Mouse (Mus musculus) CH12.LX (cell line): ENCODE results near the gene Myom1. TPM values are rescaled to one million over a fixed set of nuclear protein-coding genes. Genes with fewer than 3 reads are reported as not detected.

ENCODE experiments used
- DNase-seq: peaks from one replicate; pipeline ENCODE4 v3.0.0-alpha.2; 2013; ENCODE audit errors: extremely low read depth
- H3K27ac ChIP-seq: 2 replicates; pipeline ENCODE4 v1.5.1; 2012; ENCODE audit warnings: low read depth, mild to moderate bottlenecking, control low read depth, moderate library complexity; ENCODE audit not compliant: insufficient read depth
- H3K27me3 ChIP-seq: replicated peaks from 2 replicates; pipeline ENCODE3; 2012; ENCODE audit warnings: inconsistent platforms
- H3K36me3 ChIP-seq, 2 experiments: replicated peaks in 1 of 2; 2 replicates each; pipeline versions ENCODE3 to v1.6.1; 2012; ENCODE audit warnings: inconsistent platforms in 1 of 2, low read length in 1 of 2, mild to moderate bottlenecking in 1 of 2, mixed read lengths in 1 of 2, moderate library complexity in 1 of 2; ENCODE audit not compliant: control insufficient read depth in 1 of 2, insufficient read depth in 1 of 2
- H3K4me1 ChIP-seq, 2 experiments: 2 replicates each; pipeline ENCODE4 v1.6.1; 2012; ENCODE audit warnings: inconsistent platforms in 1 of 2, moderate library complexity in 1 of 2; ENCODE audit not compliant: insufficient read depth in 2 of 2, control insufficient read depth in 1 of 2
- H3K4me2 ChIP-seq: 2 replicates; pipeline ENCODE4 v1.6.1; 2012; ENCODE audit warnings: low read depth, mild to moderate bottlenecking, control low read depth; ENCODE audit not compliant: poor library complexity, insufficient read depth, severe bottlenecking
- H3K4me3 ChIP-seq, 3 experiments: fragments of 150-350 bp in 1 of 3; sonication (generic) in 1 of 3; replicated peaks in 1 of 3; 2 replicates each; pipeline versions ENCODE3 to v1.5.1; 2011 to 2012; ENCODE audit warnings: low read depth in 2 of 3, low read length in 2 of 3, mild to moderate bottlenecking in 2 of 3, moderate library complexity in 2 of 3, control low read depth in 1 of 3, improper control_type of control experiment in 1 of 3, inconsistent platforms in 1 of 3, mixed read lengths in 1 of 3; ENCODE audit not compliant: poor library complexity in 1 of 3
- H3K79me2 ChIP-seq: replicated peaks from 2 replicates; pipeline ENCODE4 v1.6.1; 2012; ENCODE audit warnings: mild to moderate bottlenecking, moderate library complexity; ENCODE audit not compliant: control insufficient read depth, poor library complexity, insufficient read depth, severe bottlenecking; ENCODE audit errors: extremely low read depth
- H3K9ac ChIP-seq: 2 replicates; pipeline ENCODE4 v1.6.1; 2012; ENCODE audit warnings: low read depth, mild to moderate bottlenecking, control low read depth, moderate library complexity; ENCODE audit not compliant: insufficient read depth
- H3K9me3 ChIP-seq: replicated peaks from 2 replicates; pipeline ENCODE3; 2012; ENCODE audit warnings: low read length, inconsistent platforms, mixed read lengths
- CHD1 ChIP-seq: IDR thresholded peaks from 2 replicates; pipeline ENCODE4 v1.6.1; 2012; ENCODE audit warnings: low read depth, low read length, improper control_type of control experiment, inconsistent platforms
- CHD2 ChIP-seq: IDR thresholded peaks from 2 replicates; pipeline ENCODE4 v1.6.1; 2011; ENCODE audit warnings: low read length, improper control_type of control experiment
- E2F4 ChIP-seq: IDR thresholded peaks from 2 replicates; pipeline ENCODE4 v1.6.1; 2011; ENCODE audit warnings: low read depth, low read length, improper control_type of control experiment; ENCODE audit not compliant: insufficient replicate concordance
- ELF1 ChIP-seq: IDR thresholded peaks from 2 replicates; pipeline ENCODE4 v1.6.1; 2014; ENCODE audit warnings: low read depth, mild to moderate bottlenecking, inconsistent platforms, low read length, improper control_type of control experiment
- ETS1 ChIP-seq: conservative IDR thresholded peaks from 2 replicates; pipeline ENCODE4 v1.6.1; 2012; ENCODE audit warnings: low read depth, mild to moderate bottlenecking, inconsistent platforms, low read length, improper control_type of control experiment, moderate library complexity
- GABPA ChIP-seq: IDR thresholded peaks from 2 replicates; pipeline ENCODE4 v1.6.1; 2012; ENCODE audit warnings: low read depth, low read length, improper control_type of control experiment, inconsistent platforms; ENCODE audit not compliant: insufficient replicate concordance
- HCFC1 ChIP-seq: IDR thresholded peaks from 2 replicates; pipeline ENCODE4 v1.6.1; 2012; ENCODE audit warnings: low read depth, mild to moderate bottlenecking, inconsistent platforms, low read length, improper control_type of control experiment
- JUN ChIP-seq: IDR thresholded peaks from 2 replicates; pipeline ENCODE4 v1.6.1; 2011; ENCODE audit warnings: low read depth, mild to moderate bottlenecking, low read length, improper control_type of control experiment, moderate library complexity; ENCODE audit not compliant: insufficient read depth
- KAT2A ChIP-seq: IDR thresholded peaks from 2 replicates; pipeline ENCODE4 v1.6.1; 2012; ENCODE audit warnings: low read length, improper control_type of control experiment, inconsistent platforms; ENCODE audit not compliant: insufficient replicate concordance
- MAFK ChIP-seq: IDR thresholded peaks from 2 replicates; pipeline ENCODE4 v1.6.1; 2011; ENCODE audit warnings: low read length, improper control_type of control experiment; ENCODE audit not compliant: insufficient replicate concordance
- MEF2A ChIP-seq: IDR thresholded peaks from 2 replicates; pipeline ENCODE4 v1.6.1; 2014; ENCODE audit warnings: low read depth, mild to moderate bottlenecking, inconsistent platforms, low read length, improper control_type of control experiment, borderline replicate concordance
- MXI1 ChIP-seq: IDR thresholded peaks from 2 replicates; pipeline ENCODE4 v1.6.1; 2011; ENCODE audit warnings: mild to moderate bottlenecking, low read depth, low read length, improper control_type of control experiment
- NELFE ChIP-seq: IDR thresholded peaks from 2 replicates; pipeline ENCODE4 v1.6.1; 2011; ENCODE audit warnings: low read depth, low read length, improper control_type of control experiment
- NRF1 ChIP-seq: IDR thresholded peaks from 2 replicates; pipeline ENCODE4 v1.6.1; 2014; ENCODE audit warnings: low read depth, mild to moderate bottlenecking, inconsistent platforms, low read length, improper control_type of control experiment, moderate library complexity
- PAX5 ChIP-seq: IDR thresholded peaks from 2 replicates; pipeline ENCODE4 v1.6.1; 2012; ENCODE audit warnings: low read length, inconsistent platforms, mixed read lengths
- POLR2AphosphoS2 ChIP-seq: IDR thresholded peaks from 2 replicates; pipeline ENCODE4 v1.6.1; 2011; ENCODE audit warnings: low read depth, low read length, improper control_type of control experiment
- RAD21 ChIP-seq: IDR thresholded peaks from 2 replicates; pipeline ENCODE4 v1.6.1; 2011; ENCODE audit warnings: low read depth, mild to moderate bottlenecking, low read length, improper control_type of control experiment, moderate library complexity
- SMC3 ChIP-seq: IDR thresholded peaks from 2 replicates; pipeline ENCODE4 v1.6.1; 2011; ENCODE audit warnings: low read depth, low read length, improper control_type of control experiment
- USF2 ChIP-seq: conservative IDR thresholded peaks from 2 replicates; pipeline ENCODE4 v1.6.1; 2011; ENCODE audit warnings: low read depth, low read length, improper control_type of control experiment
- ZKSCAN1 ChIP-seq: IDR thresholded peaks from 2 replicates; pipeline ENCODE4 v1.6.1; 2012; ENCODE audit warnings: low read depth, inconsistent platforms, low read length, improper control_type of control experiment, borderline replicate concordance
- dilution Hi-C: fragments of 300-500 bp; cut with MboI; formaldehyde crosslinking; loops from 2 replicates; pipeline ENCODE4 v1.14.3; 2020; ENCODE audit warnings: low sequenced_read_pairs; ENCODE audit not compliant: extremely low pct_unique_long_range_greater_than_20kb, extremely low pct_ligation_motif_present
- in situ Hi-C: fragments of 300-500 bp; cut with MboI; formaldehyde crosslinking; loops from 3 replicates; pipeline ENCODE4 v1.14.3; 2019; ENCODE audit warnings: low sequenced_read_pairs, low pct_ligation_motif_present, low pct_unique_long_range_greater_than_20kb, mixed read lengths
- polyA plus RNA-seq: library from polyadenylated mRNA; unstranded; fragments of >175 nt; gene quantifications from 2 replicates; pipeline ENCODE4 v1.2.1, GENCODE M21; 2012; ENCODE audit warnings: low read depth; ENCODE audit not compliant: insufficient read length
- total RNA-seq, 2 experiments: library from RNA; depleted of rRNA; stranded (reverse); fragments of 300-350 nt in 1 of 2; fragments of >200 nt in 1 of 2; gene quantifications; 2 replicates each; pipeline ENCODE4 v1.2.3; 2012 to 2014

Gene Myom1
- total and polyA plus RNA-seq, 3 experiments = 0.26 to 0.93 (median 0.55) TPM

- in situ Hi-C loops = no loop called here
- H3K27ac ChIP-seq = no peak overlapping the region
- H3K36me3 ChIP-seq = no peaks in the 10 kb centered on the region
- H3K9me3 ChIP-seq = no peaks in the 10 kb centered on the region
- H3K4me2 ChIP-seq = no peak overlapping the region
- no peaks in the 10 kb centered on the region for H3K27me3 ChIP-seq
- no peak overlapping the region for H3K4me3 ChIP-seq
- dilution Hi-C loops = no loop called here
- H3K79me2 ChIP-seq = no peaks in the 10 kb centered on the region
- H3K9ac ChIP-seq = no peak overlapping the region
- no peak for TF ChIP-seq MEF2A
- no peak for DNase-seq
- H3K4me1 ChIP-seq = peaks cover 0 to 13% of the 10 kb centered on the region in 2 experiments; a peak in 2 of 4 replicates
Measured at GRCm38 (mm10) chr17:71017457-71017998, 15.1 kb downstream of the Myom1 start.

- H3K27me3 ChIP-seq = no peaks in the 10 kb centered on the region
- no peaks in the 10 kb centered on the region for H3K79me2 ChIP-seq
- no peaks in the 10 kb centered on the region for H3K36me3 ChIP-seq
- no peaks in the 10 kb centered on the region for H3K9me3 ChIP-seq
- H3K4me3 ChIP-seq = no peak overlapping the region
- H3K4me1 ChIP-seq = peaks cover 0 to 12% of the 10 kb centered on the region in 2 experiments; a peak in 2 of 4 replicates
- no peak overlapping the region for H3K4me2 ChIP-seq
- in situ Hi-C loops (no loop called here), dilution Hi-C loops (no loop called here)
- no peak overlapping the region for H3K27ac ChIP-seq
- H3K9ac ChIP-seq = no peak overlapping the region
- TF ChIP-seq ETS1 = no peak
- no peak for TF ChIP-seq CHD1
- TF ChIP-seq ELF1 = no peak
- no peak for TF ChIP-seq CHD2
- no peak for TF ChIP-seq SMC3
- TF ChIP-seq E2F4 = no peak
- no peak for TF ChIP-seq JUN
- no peak for TF ChIP-seq USF2
- no peak for TF ChIP-seq RAD21
- TF ChIP-seq MAFK = no peak
- no peak for TF ChIP-seq KAT2A
- TF ChIP-seq, all 38 proteins: peak for 0
- no peak for DNase-seq
Measured at GRCm38 (mm10) chr17:71018151-71018550, 15.7 kb downstream of the Myom1 start.

- H3K4me1 ChIP-seq = peaks cover 0 to 9% of the 10 kb centered on the region in 2 experiments; a peak in 2 of 4 replicates
- TF ChIP-seq ZKSCAN1 = no peak
- TF ChIP-seq KAT2A = no peak
- TF ChIP-seq NELFE = no peak
- TF ChIP-seq PAX5 = no peak
- TF ChIP-seq POLR2AphosphoS2 = no peak
- no peak for TF ChIP-seq E2F4
- no peak for TF ChIP-seq MXI1
- TF ChIP-seq SMC3 = no peak
- TF ChIP-seq NRF1 = no peak
- no peak for TF ChIP-seq RAD21
- no peak for TF ChIP-seq HCFC1
- TF ChIP-seq GABPA = no peak
- TF ChIP-seq MAFK = no peak
- no peak for TF ChIP-seq USF2
- TF ChIP-seq JUN = no peak
- TF ChIP-seq, all 38 proteins: peak for 0
- no peaks in the 10 kb centered on the region for H3K36me3 ChIP-seq
- no peaks in the 10 kb centered on the region for H3K79me2 ChIP-seq
- no peak for DNase-seq
- H3K27me3 ChIP-seq = no peaks in the 10 kb centered on the region
- no peak overlapping the region for H3K4me2 ChIP-seq
- H3K4me3 ChIP-seq = no peak overlapping the region
- no peak overlapping the region for H3K27ac ChIP-seq
- H3K9ac ChIP-seq = no peak overlapping the region
- no peaks in the 10 kb centered on the region for H3K9me3 ChIP-seq
- in situ Hi-C loops (no loop called here), dilution Hi-C loops (no loop called here)
Measured at GRCm38 (mm10) chr17:71018616-71019308, 16.3 kb downstream of the Myom1 start.
